Mouse (Mus musculus) kidney, adult 2 months (tissue): ENCODE data around the gene Adat3. TPM values are rescaled to one million over a fixed set of nuclear protein-coding genes. Genes with fewer than 3 reads are reported as not detected.

Experiments
- DNase-seq: peaks from one replicate; pipeline ENCODE4 v3.0.0; 2021
- H3K27ac ChIP-seq: fragments of 200-500 bp; 2 replicates; pipeline ENCODE4 v1.5.1; 2012; ENCODE audit warnings: low read depth, low read length, control low read depth, inconsistent platforms; ENCODE audit not compliant: insufficient read depth
- H3K27me3 ChIP-seq: fragments of 200-500 bp; replicated peaks from 2 replicates; pipeline ENCODE4 v1.6.1; 2012; ENCODE audit warnings: mild to moderate bottlenecking, moderate library complexity, low read length, inconsistent platforms; ENCODE audit not compliant: control insufficient read depth, insufficient read depth
- H3K36me3 ChIP-seq: fragments of 200-500 bp; 2 replicates; pipeline ENCODE4 v1.6.1; 2012; ENCODE audit warnings: mild to moderate bottlenecking, moderate library complexity, low read length, inconsistent platforms; ENCODE audit not compliant: control insufficient read depth, insufficient read depth
- H3K4me1 ChIP-seq: fragments of 200-500 bp; 2 replicates; pipeline ENCODE4 v1.6.1; 2011; ENCODE audit warnings: low read length; ENCODE audit not compliant: control insufficient read depth, insufficient read depth
- H3K4me3 ChIP-seq: fragments of 200-500 bp; 2 replicates; pipeline ENCODE4 v1.5.1; 2011; ENCODE audit warnings: mild to moderate bottlenecking, low read depth, low read length, control low read depth; ENCODE audit not compliant: insufficient read depth
- CTCF ChIP-seq: fragments of 200-500 bp; conservative IDR thresholded peaks from 2 replicates; pipeline ENCODE4 v1.5.1; 2011; ENCODE audit warnings: low read depth, mild to moderate bottlenecking, control low read depth, low read length, moderate library complexity, mixed read lengths; ENCODE audit not compliant: insufficient read depth, insufficient read length
- POLR2A ChIP-seq: fragments of 200-500 bp; IDR thresholded peaks from one replicate; pipeline ENCODE4 v1.6.1; 2011; ENCODE audit warnings: low read depth, low read length, control low read depth
- WGBS: fragments of 180-500 bp; shearing (Covaris S2); methylation state at CpG from one replicate; pipeline ENCODE4 v1.1.7; 2018; 5-methylcytosine and 5-hydroxymethylcytosine counted together
- polyA plus RNA-seq: library from polyadenylated mRNA; depleted of rRNA; stranded (reverse); fragments of >200 nt; gene quantifications from 2 replicates; pipeline ENCODE4 v1.2.3, GENCODE M21; 2012; rRNA removed

The Adat3 gene
- polyA plus RNA-seq, 1 experiment: 3.4 TPM

DNA sequence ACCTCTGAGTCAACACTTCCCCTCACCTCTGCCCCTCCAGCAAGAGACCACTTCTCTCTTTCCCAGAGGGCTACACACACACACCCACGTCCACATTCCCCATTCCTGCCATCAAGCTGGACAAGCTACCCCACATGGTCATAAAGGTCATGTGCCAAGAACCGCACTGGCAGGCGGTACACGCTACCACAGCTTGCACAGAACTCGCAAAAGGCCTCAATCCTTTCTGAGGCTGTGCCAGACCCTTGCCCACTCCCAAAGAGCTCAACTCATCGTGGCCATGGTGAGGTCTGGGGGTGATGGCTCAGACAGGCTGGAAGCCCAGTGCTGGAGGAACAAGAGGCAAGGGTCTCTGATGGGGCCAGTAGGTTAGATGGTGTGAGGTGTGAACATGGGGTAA, 52.2 kb downstream of the Adat3 start:
- WGBS: 47% methylated on average over 6 of the region's 6 CpGs
- Histone ChIP-seq H3K4me1 (peaks cover 35% of the 10 kb centered on the region), H3K27me3 (no peaks in the 10 kb centered on the region), H3K36me3 (no peaks in the 10 kb centered on the region), H3K4me3 (no peak overlapping the region), H3K27ac (no peak overlapping the region)
- TF ChIP-seq CTCF (no peak), POLR2A (no peak)
- DNase-seq: no peak

DNA sequence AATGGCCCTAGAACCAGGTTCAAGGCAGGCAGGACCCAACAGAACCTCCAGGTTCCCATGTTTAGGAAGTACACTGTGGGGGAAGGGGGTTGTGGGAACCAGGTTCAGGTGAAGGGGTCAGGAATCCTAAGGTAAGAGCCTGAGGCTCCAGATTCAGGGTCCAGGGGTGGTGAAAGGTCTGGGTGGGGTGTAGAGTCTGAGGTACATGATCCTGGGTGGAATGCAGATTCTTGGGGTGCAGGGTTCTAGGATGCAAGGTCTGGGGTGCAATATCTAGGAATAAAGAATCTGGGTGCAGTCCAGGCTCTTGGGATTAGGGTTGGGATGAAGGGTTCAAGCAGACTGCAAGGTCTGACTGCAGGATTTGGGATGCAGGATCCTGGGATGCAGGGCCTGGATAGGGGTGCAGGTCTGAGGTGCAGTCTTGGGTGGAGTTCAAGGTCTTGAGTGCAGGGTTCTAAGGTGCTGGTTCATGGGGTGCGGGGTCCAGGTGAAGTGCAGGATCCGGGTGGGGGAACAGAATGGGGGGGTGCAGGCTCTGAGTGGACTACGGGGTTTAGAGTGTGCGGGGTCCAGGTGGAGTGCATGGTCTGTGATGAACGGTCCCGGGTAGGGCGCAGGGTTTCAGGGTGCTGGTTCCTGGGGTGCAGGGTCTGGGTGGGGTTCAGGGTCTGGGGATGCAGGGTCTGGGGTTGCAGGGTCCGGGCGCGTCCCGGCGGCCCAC, 52.9 kb downstream of the Adat3 start:
- Histone ChIP-seq H3K27me3 (no peaks in the 10 kb centered on the region), H3K36me3 (no peaks in the 10 kb centered on the region), H3K27ac (no peak overlapping the region), H3K4me3 (peak overlapping the region; percentile 88), H3K4me1 (peaks cover 35% of the 10 kb centered on the region)
- WGBS: 3% methylated on average over 12 of the region's 12 CpGs
- TF ChIP-seq POLR2A (no peak), CTCF (no peak)
- no peak for DNase-seq

DNA sequence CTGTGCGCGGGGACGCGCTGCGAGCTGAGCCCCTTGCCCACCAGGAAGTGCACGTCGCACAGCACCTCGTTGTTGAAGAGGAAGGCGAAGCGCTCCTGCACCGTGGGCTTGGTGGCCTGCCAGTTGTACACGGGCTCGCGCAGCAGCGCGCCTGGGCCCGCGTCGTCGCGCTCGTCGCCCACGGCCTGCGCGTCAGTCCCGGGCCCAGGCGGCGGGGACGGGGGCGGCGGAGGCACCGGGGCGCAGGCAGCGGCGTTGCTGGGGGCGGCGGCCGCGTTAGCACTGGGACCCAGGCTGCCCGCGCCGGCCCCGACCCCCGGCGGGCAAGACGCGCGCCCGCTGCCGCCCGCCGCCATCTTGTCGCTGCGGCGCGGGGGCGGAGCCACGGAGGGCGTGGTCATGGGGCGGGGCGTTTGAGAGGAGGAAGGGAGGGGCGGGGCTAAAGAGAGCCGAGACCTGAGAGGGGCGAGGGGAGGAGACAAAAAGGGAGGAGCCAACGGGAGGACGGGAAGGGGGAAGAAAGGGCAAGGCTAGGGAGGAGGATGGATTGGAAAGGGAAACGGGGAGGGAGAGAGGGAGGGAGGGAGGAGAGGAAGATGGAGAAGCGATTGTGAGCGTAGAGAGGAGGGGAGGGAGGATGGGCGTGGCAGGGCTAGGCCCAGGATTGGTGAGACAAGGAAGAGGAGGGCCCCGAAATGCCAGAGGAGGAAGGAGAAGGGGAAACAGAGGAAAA, 53.6 kb downstream of the Adat3 start:
- WGBS: 1% methylated on average over 72 of the region's 72 CpGs
- H3K27ac ChIP-seq: peak overlapping the region; percentile 97
- H3K36me3 ChIP-seq: no peaks in the 10 kb centered on the region
- H3K4me3 ChIP-seq: peak overlapping the region; percentile 88
- no peaks in the 10 kb centered on the region for H3K27me3 ChIP-seq
- H3K4me1 ChIP-seq: peaks cover 40% of the 10 kb centered on the region
- TF ChIP-seq CTCF (0 out of 2 replicates have a peak, but pooled peaks have one; percentile 5), POLR2A (no peak)
- peak; percentile 98 for DNase-seq

DNA sequence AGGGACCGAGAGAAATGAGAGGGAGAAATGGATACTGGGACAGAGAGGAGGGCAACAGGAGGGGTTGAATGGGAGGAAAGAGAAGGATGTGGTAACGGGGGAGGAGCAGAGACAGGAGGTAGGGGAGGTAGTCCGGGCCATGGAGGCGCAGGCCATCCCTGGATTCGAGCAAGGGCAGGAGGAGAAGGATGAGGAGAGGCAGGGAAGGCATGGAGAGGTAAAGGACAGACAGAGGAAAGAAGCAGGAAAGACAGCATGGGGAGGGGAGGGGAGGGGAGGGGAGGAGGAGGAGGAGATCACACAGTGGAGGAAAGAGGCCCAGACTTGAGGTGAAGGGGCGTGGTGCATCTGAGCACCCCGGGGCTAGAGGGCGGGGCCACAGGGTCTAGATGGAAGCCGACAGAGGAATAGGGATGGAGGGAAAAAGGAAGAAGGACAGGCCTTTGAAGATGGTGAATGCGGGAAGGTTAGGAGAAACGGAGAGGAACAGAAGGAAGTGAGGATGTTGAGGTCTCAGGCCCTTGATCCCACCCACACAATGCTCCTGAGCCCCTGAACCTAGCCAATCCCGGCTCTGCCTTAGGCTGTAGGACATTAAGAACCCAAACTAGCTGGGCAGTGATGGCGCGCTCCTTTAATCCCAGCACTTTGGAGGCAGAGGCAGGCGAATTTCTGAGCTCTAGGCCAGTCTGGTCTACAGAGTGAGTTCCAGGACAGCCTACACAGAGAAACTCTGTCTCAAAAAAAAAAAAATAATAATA, 54.4 kb downstream of the Adat3 start, which contains the start of gene Btbd2:
TSS of gene Btbd2 (minus strand) at position 209 of the 761 bp plus-strand sequence.
- H3K4me3 ChIP-seq: peak within 1 kb of the TSS; percentile 88
- TF ChIP-seq CTCF: no peak
- TF ChIP-seq POLR2A: no peak
- 23% methylated on average over 15 of the region's 15 CpGs for WGBS
- H3K4me1 ChIP-seq: peaks cover 42% of the 10 kb centered on the region
- H3K27ac ChIP-seq: peak within 1 kb of the TSS; percentile 97
- DNase-seq: peak; percentile 58
- no peaks in the 10 kb centered on the region for H3K27me3 ChIP-seq
- H3K36me3 ChIP-seq: no peaks in the 10 kb centered on the region

Other genes starting within 250 kb of the Adat3 start
- gene Plk5, start 246.4 kb upstream of the Adat3 start, polyA plus RNA-seq: 1.8 and 2.0 TPM in 2 replicates
- 7.9 and 11.9 TPM in 2 replicates for gene Mex3d, start 215.2 kb upstream of the Adat3 start, polyA plus RNA-seq
- 143 and 151 TPM in 2 replicates for gene Mbd3, start 203.3 kb upstream of the Adat3 start, polyA plus RNA-seq
- 3,960 and 3,968 TPM in 2 replicates for gene Uqcr11, start 196.1 kb upstream of the Adat3 start, polyA plus RNA-seq
- 33.3 and 38.6 TPM in 2 replicates for gene Tcf3, start 169.2 kb upstream of the Adat3 start, polyA plus RNA-seq
- 0.03 TPM in 1 of 2 replicates, not detected in the other for gene Onecut3, start 108.0 kb upstream of the Adat3 start, polyA plus RNA-seq
- 0.17 and 0.46 TPM in 2 replicates for gene Atp8b3, start 63.8 kb upstream of the Adat3 start, polyA plus RNA-seq
- gene Rexo1, start 41.3 kb upstream of the Adat3 start, polyA plus RNA-seq: 28.7 and 37.9 TPM in 2 replicates
- gene Klf16, start 25.6 kb upstream of the Adat3 start, polyA plus RNA-seq: 8.7 and 10.7 TPM in 2 replicates
- 175 and 221 TPM in 2 replicates for gene Abhd17a, start 12.5 kb upstream of the Adat3 start, polyA plus RNA-seq
- gene Scamp4, start within 50 bp of the Adat3 start, polyA plus RNA-seq: 96.0 and 98.2 TPM in 2 replicates
- 0.91 and 1.6 TPM in 2 replicates for gene Gm49322, start 3.1 kb downstream of the Adat3 start, polyA plus RNA-seq
- gene Csnk1g2, start 20.0 kb downstream of the Adat3 start, polyA plus RNA-seq: 166 and 193 TPM in 2 replicates
- gene Btbd2, start 54.2 kb downstream of the Adat3 start, polyA plus RNA-seq: 77.7 and 80.7 TPM in 2 replicates
- gene Mknk2, start 75.2 kb downstream of the Adat3 start, polyA plus RNA-seq: 163 and 210 TPM in 2 replicates
- gene Mob3a, start 99.1 kb downstream of the Adat3 start, polyA plus RNA-seq: 14.3 and 19.5 TPM in 2 replicates
- gene Izumo4, start 99.3 kb downstream of the Adat3 start, polyA plus RNA-seq: 36.8 and 39.5 TPM in 2 replicates
- gene Ap3d1, start 139.4 kb downstream of the Adat3 start, polyA plus RNA-seq: 87.7 and 105 TPM in 2 replicates
- gene Dot1l, start 152.3 kb downstream of the Adat3 start, polyA plus RNA-seq: 18.4 and 19.5 TPM in 2 replicates
- gene Sf3a2, start 195.3 kb downstream of the Adat3 start, polyA plus RNA-seq: 22.6 and 23.1 TPM in 2 replicates
- 36.9 and 39.3 TPM in 2 replicates for gene Plekhj1, start 195.7 kb downstream of the Adat3 start, polyA plus RNA-seq
- gene Amh, start 202.4 kb downstream of the Adat3 start, polyA plus RNA-seq: 0.17 and 0.23 TPM in 2 replicates
- 0.20 and 3.2 TPM in 2 replicates for gene Jsrp1, start 210.6 kb downstream of the Adat3 start, polyA plus RNA-seq
- gene Oaz1, start 223.8 kb downstream of the Adat3 start, polyA plus RNA-seq: 1,045 and 1,074 TPM in 2 replicates
- gene Lingo3, start 241.2 kb downstream of the Adat3 start, polyA plus RNA-seq: 0.03 and 0.09 TPM in 2 replicates